In genomic region chr5:105868593-105868992, GRCm38 (mm10) we compare ENCODE assay signal across 9 mouse cellular contexts. TPM values are rescaled to one million over a fixed set of nuclear protein-coding genes. Genes with fewer than 3 reads are reported as not detected.
DNase-seq lines count a peak whose midpoint lies in the region; ATAC-seq and TF ChIP-seq lines count a peak whose summit lies in the region.
"Had no signal": no experiment of that assay in that cellular context is flagged by ENCODE, and none has a peak within 500 bp of the region (broad histone marks: within the 10 kb centered on the region; RNA-seq: fewer than 3 reads in every experiment).

No protein-coding gene starts in this region.

- peak; percentile 88 to 89 for DNase-seq in adrenal gland, postnatal 36 days
- peak; percentile 93 for DNase-seq in embryonic facial prominence, embryonic 11.5 days (ENCODE audit: low spot score)
- DNase-seq in heart, adult 9 months (ENCODE audit: low spot score in 2 of 2): peak; percentile 31 to 78
- DNase-seq in kidney, adult 8-10 months: peak; percentile 73 to 87
- DNase-seq in spleen, postnatal 36 days (ENCODE audit: low spot score in 2 of 2): peak; percentile 55 to 70

- H3K27ac ChIP-seq in embryonic facial prominence, embryonic 11.5 days (replicated peaks; ENCODE audit: low read depth, low read length): no peak overlapping the region
- peak overlapping the region; percentile 66 for H3K27ac ChIP-seq in limb, embryonic 12.5 days
- H3K27ac ChIP-seq: embryonic facial prominence, embryonic 13.5 days had no signal

- WGBS in embryonic facial prominence, embryonic 11.5 days: 32% methylated on average over 3 of the region's 3 CpGs
- 32% methylated on average over 3 of the region's 3 CpGs for WGBS in limb, embryonic 12.5 days

- no peaks in the 10 kb centered on the region for H3K4me1 ChIP-seq in embryonic facial prominence, embryonic 11.5 days (ENCODE audit: control insufficient read depth, insufficient read depth, low read length)
- peaks cover 30% of the 10 kb centered on the region for H3K4me1 ChIP-seq in limb, embryonic 12.5 days (replicated peaks)

- no peaks in the 10 kb centered on the region for H3K27me3 ChIP-seq in C2C12 (ENCODE audit: control insufficient read depth, insufficient read depth, insufficient read length)
- H3K27me3 ChIP-seq in embryonic facial prominence, embryonic 11.5 days (ENCODE audit: control insufficient read depth, insufficient read depth, low read length): no peaks in the 10 kb centered on the region
- H3K27me3 ChIP-seq in limb, embryonic 12.5 days: 0 out of 2 replicates have a peak, but pooled peaks cover 5% of the 10 kb centered on the region
- H3K27me3 ChIP-seq: embryonic facial prominence, embryonic 13.5 days had no signal

- no peaks in the 10 kb centered on the region for H3K79me2 ChIP-seq in C2C12 (ENCODE audit: control insufficient read depth, insufficient read depth)

- no peak overlapping the region for H3K9ac ChIP-seq in embryonic facial prominence, embryonic 11.5 days (replicated peaks; ENCODE audit: low read length)
- H3K9ac ChIP-seq in limb, embryonic 12.5 days (replicated peaks): no peak overlapping the region
- H3K9ac ChIP-seq: embryonic facial prominence, embryonic 13.5 days had no signal

- H3K79me3 ChIP-seq in C2C12 (ENCODE audit: low read depth): no peaks in the 10 kb centered on the region

- no peak overlapping the region for H3K4me2 ChIP-seq in embryonic facial prominence, embryonic 11.5 days (ENCODE audit: low read depth, low read length)
- no peak overlapping the region for H3K4me2 ChIP-seq in limb, embryonic 12.5 days
- H3K4me2 ChIP-seq: embryonic facial prominence, embryonic 13.5 days had no signal

- no peak overlapping the region for H3K4me3 ChIP-seq in C2C12 (ENCODE audit: insufficient read depth, poor library complexity, severe bottlenecking)
- no peak overlapping the region for H3K4me3 ChIP-seq in embryonic facial prominence, embryonic 11.5 days (ENCODE audit: low read depth, low read length)
- no peak overlapping the region for H3K4me3 ChIP-seq in limb, embryonic 12.5 days (replicated peaks)
- H3K4me3 ChIP-seq: embryonic facial prominence, embryonic 13.5 days had no signal

- no peak overlapping the region for H3ac ChIP-seq in C2C12 (ENCODE audit: control insufficient read depth, insufficient read length, low read depth)

- no peak for ATAC-seq in embryonic facial prominence, embryonic 11.5 days (replicated peaks; ENCODE audit: insufficient number of reproducible peaks, low FRiP score, low TSS enrichment, low read depth)
- peak; percentile 53; the same call in 1 of the 2 replicates for ATAC-seq in limb, embryonic 12.5 days (ENCODE audit: insufficient number of reproducible peaks, insufficient read depth, low FRiP score, low TSS enrichment, low read depth)
- peak; percentile 79 for ATAC-seq in monocyte, adult 5-6 weeks (replicated peaks; ENCODE audit: insufficient number of reproducible peaks, low FRiP score, low TSS enrichment, poor library complexity, severe bottlenecking)

- H3K36me3 ChIP-seq in C2C12 (ENCODE audit: control insufficient read depth, insufficient read depth): no peaks in the 10 kb centered on the region
- H3K36me3 ChIP-seq in embryonic facial prominence, embryonic 11.5 days (replicated peaks; ENCODE audit: control insufficient read depth, insufficient read depth, low read depth, low read length): no peaks in the 10 kb centered on the region
- no peaks in the 10 kb centered on the region for H3K36me3 ChIP-seq in limb, embryonic 12.5 days
- H3K36me3 ChIP-seq: embryonic facial prominence, embryonic 13.5 days had no signal

- no peaks in the 10 kb centered on the region for H3K9me3 ChIP-seq in embryonic facial prominence, embryonic 11.5 days (replicated peaks; ENCODE audit: control insufficient read depth, low read length)
- H3K9me3 ChIP-seq in limb, embryonic 12.5 days: no peaks in the 10 kb centered on the region
- H3K9me3 ChIP-seq: embryonic facial prominence, embryonic 13.5 days had no signal

- TF ChIP-seq CTCF in C2C12 (IDR thresholded peaks at IDR 0.05; ENCODE audit: control insufficient read depth, insufficient read depth, insufficient read length): peak; percentile 56

TF ChIP-seq in C2C12, 6 proteins besides CTCF, POLR2A, EP300 and RAD21:
- TF ChIP-seq USF1 (IDR thresholded peaks at IDR 0.05; ENCODE audit: low read depth): no peak
- no peak for TF ChIP-seq FOSL1 (IDR thresholded peaks at IDR 0.05; ENCODE audit: insufficient read depth, low read length, poor library complexity, severe bottlenecking)
- TF ChIP-seq CEBPB (IDR thresholded peaks at IDR 0.05; ENCODE audit: low read depth): no peak
- TF ChIP-seq MYOG (IDR thresholded peaks at IDR 0.05; ENCODE audit: control insufficient read depth, extremely low read depth, insufficient read length): no peak
- no peak for TF ChIP-seq MYOD1 (IDR thresholded peaks at IDR 0.05; ENCODE audit: control insufficient read depth, insufficient read length, low read depth)
- no peak for TF ChIP-seq MAX (IDR thresholded peaks at IDR 0.05)

RNA-seq across cellular contexts. Expression of gene Zfp326, which starts 7.8 kb away (rescaled TPM):
- 12.6 TPM for polyA plus RNA-seq in C2C12 (2012; fragmentation: generic; extraction: Trizol)
- total RNA-seq in adrenal gland, postnatal 36 days (2021): 10 to 100 TPM; 24.0 to 27.6 TPM
- 40.3 and 45.8 TPM in 2 replicates for polyA plus RNA-seq in embryonic facial prominence, embryonic 11.5 days (2014; fragmentation: Nextera tagmentation; extraction: Ambion mirVana)
- 73.5 and 75.3 TPM in 2 replicates for polyA plus RNA-seq in limb, embryonic 12.5 days (2016; fragmentation: Nextera tagmentation; extraction: Ambion mirVana)
- total RNA-seq in monocyte, adult 5-6 weeks (2017): 48.8 to 72.3 TPM (median 59.4 TPM) in 3 replicates
